Mouse (Mus musculus) erythroblast, embryonic 14.5 days (primary cell): ENCODE measurements around the gene Fam129a.

Experiments
- GATA1 ChIP-seq: IDR thresholded peaks from 2 replicates; pipeline ENCODE4 v1.6.1; 2012; ENCODE audit warnings: low read length, inconsistent platforms, mixed read lengths
- TAL1 ChIP-seq: IDR thresholded peaks from 3 replicates; pipeline ENCODE4 v1.6.1; 2012; ENCODE audit warnings: low read length, inconsistent platforms, mixed read lengths

DNA sequence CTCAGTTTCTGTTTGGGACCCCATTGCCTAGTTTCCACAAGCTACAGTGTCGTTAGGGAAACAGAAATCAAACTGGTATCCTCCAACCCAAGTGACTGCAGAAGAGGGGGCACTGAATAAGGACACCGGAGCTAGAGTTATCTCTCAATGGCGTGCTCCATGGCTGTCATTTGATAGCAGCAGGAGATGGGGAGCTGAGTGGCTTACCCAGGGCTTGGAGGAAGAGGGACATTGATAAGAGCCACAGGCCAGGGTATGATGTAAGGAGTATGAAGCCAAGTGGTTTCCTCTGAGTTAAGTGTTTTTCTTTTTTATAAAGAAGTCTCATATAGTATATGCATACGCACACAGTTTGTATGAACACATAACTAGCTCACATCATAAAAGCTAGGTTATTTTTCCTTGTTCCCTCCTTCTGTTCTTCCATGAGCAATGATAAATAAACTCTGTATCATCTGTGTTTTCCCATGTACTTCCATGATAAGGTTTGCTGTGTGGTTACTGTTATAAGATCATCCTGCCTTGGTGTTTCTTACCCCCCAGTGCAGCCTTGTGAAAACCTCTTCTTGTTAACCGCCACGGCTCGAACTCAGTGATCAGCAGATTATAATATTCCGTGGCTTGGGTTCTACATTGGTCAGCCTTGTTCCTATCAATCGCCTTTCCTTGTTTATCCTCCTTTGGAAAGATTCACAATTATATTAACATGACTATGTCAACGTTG is 96.5 kb downstream of the Fam129a start:
- TF ChIP-seq GATA1: no peak
- no peak for TF ChIP-seq TAL1
